ENCODE assay signal across 14 mouse cellular contexts in genomic region chr2:73588951-73589350, GRCm38 (mm10). TPM values are rescaled to one million over a fixed set of nuclear protein-coding genes. Genes with fewer than 3 reads are reported as not detected.
"Had no signal": no experiment of that assay in that cellular context is flagged by ENCODE, and none has a peak within 500 bp of the region (broad histone marks: within the 10 kb centered on the region; RNA-seq: fewer than 3 reads in every experiment).

No protein-coding gene starts in this region.

- H3K9me3 ChIP-seq: intestine, embryonic 15.5 days; limb, embryonic 12.5 days; neural tube, embryonic 15.5 days had no signal

- ATAC-seq: intestine, embryonic 15.5 days had no signal

- H3K9ac ChIP-seq: intestine, embryonic 15.5 days; limb, embryonic 12.5 days; liver, embryonic 14.5 days; neural tube, embryonic 15.5 days had no signal

- H3K27me3 ChIP-seq: intestine, embryonic 15.5 days; neural tube, embryonic 15.5 days had no signal

- DNase-seq: kidney, adult 18-20 months; kidney, postnatal 10 days; kidney, postnatal 4 days; lung, postnatal 14 days; midbrain, embryonic 14.5 days; right cerebral cortex, postnatal 4 days; spleen, adult 18-20 months; thymus, postnatal 36 days had no signal

- H3K4me3 ChIP-seq: intestine, embryonic 15.5 days; myocyte; neural tube, embryonic 15.5 days had no signal

- H3K36me3 ChIP-seq: intestine, embryonic 15.5 days; limb, embryonic 12.5 days; neural tube, embryonic 15.5 days had no signal

- H3K27ac ChIP-seq: intestine, embryonic 15.5 days; limb, embryonic 12.5 days; liver, embryonic 14.5 days; neural tube, embryonic 15.5 days had no signal

RNA-seq across cellular contexts. Expression of gene Chrna1, which starts 8.8 kb away (rescaled TPM):
- total RNA-seq: liver, adult 2 months had no signal
- polyA plus RNA-seq: liver, adult 2 months had no signal
